Mouse (Mus musculus) kidney, embryonic 14.5 days (tissue): ENCODE data around the gene Sdhaf3. TPM values are rescaled to one million over a fixed set of nuclear protein-coding genes. Genes with fewer than 3 reads are reported as not detected.
A peak's percentile ranks its signal among the peaks of the same experiment; 100 is the strongest.
"Not testable (repeated sequence)": the region's sequence is repeated elsewhere in the genome, so short reads cannot be mapped to it uniquely, and the experiment has no call there.

ENCODE experiments used
- ATAC-seq: fragments of 200-750 bp; cut with Nextera tagmentation; 2 replicates; pipeline ENCODE4 v1.8.0; 2017; ENCODE audit warnings: moderate number of reproducible peaks, mild to moderate bottlenecking, moderate TSS enrichment, moderate library complexity; ENCODE audit not compliant: low FRiP score, low TSS enrichment
- H3K27ac ChIP-seq: fragments of 300-500 bp; sonication (generic); 2 replicates; pipeline ENCODE4 v1.5.1; 2014; ENCODE audit warnings: low read depth, mild to moderate bottlenecking, low read length, moderate library complexity, mixed read lengths
- H3K27me3 ChIP-seq: fragments of 300-500 bp; sonication (generic); 2 replicates; pipeline ENCODE4 v1.6.1; 2014; ENCODE audit warnings: mild to moderate bottlenecking, low read length; ENCODE audit not compliant: control insufficient read depth, insufficient read depth
- H3K36me3 ChIP-seq: fragments of 300-500 bp; sonication (generic); 2 replicates; pipeline ENCODE4 v1.6.1; 2014; ENCODE audit warnings: low read length, mixed read lengths; ENCODE audit not compliant: control insufficient read depth, insufficient read depth
- H3K4me1 ChIP-seq: fragments of 300-500 bp; sonication (generic); 2 replicates; pipeline ENCODE4 v1.6.1; 2014; ENCODE audit warnings: low read length, mixed read lengths; ENCODE audit not compliant: control insufficient read depth, insufficient read depth
- H3K4me2 ChIP-seq: fragments of 300-500 bp; sonication (generic); replicated peaks from 2 replicates; pipeline ENCODE4 v1.6.1; 2014; ENCODE audit warnings: low read depth, mild to moderate bottlenecking, low read length
- H3K4me3 ChIP-seq: fragments of 300-500 bp; sonication (generic); 2 replicates; pipeline ENCODE4 v1.5.1; 2014; ENCODE audit warnings: mild to moderate bottlenecking, low read length
- H3K9ac ChIP-seq: fragments of 300-500 bp; sonication (generic); 2 replicates; pipeline ENCODE4 v1.6.1; 2014; ENCODE audit warnings: low read depth, mild to moderate bottlenecking, low read length, moderate library complexity
- H3K9me3 ChIP-seq: fragments of 300-500 bp; sonication (generic); 2 replicates; pipeline ENCODE4 v1.6.1; 2016; ENCODE audit warnings: low read length; ENCODE audit not compliant: control insufficient read depth
- WGBS: fragments of 180-500 bp; shearing (Covaris S2); extraction: QIAGEN DNeasy Blood & Tissue Kit; methylation state at CpG from one replicate; pipeline ENCODE4 v1.1.7; 2014; 5-methylcytosine and 5-hydroxymethylcytosine counted together
- polyA plus RNA-seq: library from polyadenylated mRNA; unstranded; fragments of >200 nt; fragmentation: Nextera tagmentation; extraction: Ambion mirVana; gene quantifications from 2 replicates; pipeline ENCODE4 v1.2.1, GENCODE M21; 2014

Gene Sdhaf3
- polyA plus RNA-seq, 1 experiment from 2014 or later = 7.3 TPM

DNA sequence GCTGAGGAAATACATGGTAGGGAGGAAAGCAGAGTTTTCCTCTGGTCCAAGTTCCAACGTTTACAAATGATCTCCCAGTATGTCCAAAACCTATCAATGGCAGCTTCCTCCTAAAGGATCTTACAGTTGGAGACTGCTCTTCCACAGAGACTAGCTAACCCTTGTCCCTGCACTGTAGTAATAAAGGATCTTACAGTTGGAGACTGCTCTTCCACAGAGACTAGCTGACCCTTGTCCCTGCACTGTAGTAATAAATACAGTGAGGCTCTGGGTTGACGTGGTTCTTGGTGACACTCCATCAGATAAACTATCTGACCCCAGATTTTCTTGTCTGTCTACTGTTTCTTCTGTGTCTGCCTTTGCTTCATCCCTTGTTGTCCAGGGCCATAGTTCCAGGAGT lies 15.0 kb upstream of the Sdhaf3 start:
- H3K4me1 ChIP-seq = no peaks in the 10 kb centered on the region
- no peaks in the 10 kb centered on the region for H3K9me3 ChIP-seq
- H3K27ac ChIP-seq = no peak overlapping the region
- 47% methylated on average over 2 of the region's 2 CpGs for WGBS
- no peak overlapping the region for H3K4me2 ChIP-seq
- H3K36me3 ChIP-seq = no peaks in the 10 kb centered on the region
- no peak overlapping the region for H3K4me3 ChIP-seq
- ATAC-seq = no peak
- no peak overlapping the region for H3K9ac ChIP-seq
- H3K27me3 ChIP-seq = no peaks in the 10 kb centered on the region

DNA sequence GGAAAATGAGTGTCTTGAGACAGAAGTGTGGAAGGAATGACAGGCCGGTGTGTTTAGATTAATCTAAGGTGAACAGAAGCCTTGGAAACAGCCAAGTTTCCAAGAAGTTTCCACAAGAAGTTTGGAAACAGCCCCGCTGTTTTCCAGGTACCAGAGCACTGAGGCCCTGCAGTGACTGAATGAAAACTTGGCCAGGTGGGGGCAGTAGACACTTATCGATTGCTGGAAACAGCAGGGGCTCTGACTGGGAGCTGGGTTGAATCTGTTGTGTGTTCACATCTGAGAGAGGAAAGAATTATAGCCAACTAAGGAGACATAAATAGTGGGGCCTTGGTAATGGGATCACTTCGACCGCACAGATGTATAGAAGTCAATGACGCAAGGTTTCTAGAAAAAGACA lies 13.0 kb upstream of the Sdhaf3 start:
- no peaks in the 10 kb centered on the region for H3K36me3 ChIP-seq
- no peak overlapping the region for H3K4me2 ChIP-seq
- WGBS = 44% methylated on average over 6 of the region's 6 CpGs
- no peak overlapping the region for H3K27ac ChIP-seq
- no peaks in the 10 kb centered on the region for H3K9me3 ChIP-seq
- ATAC-seq = no peak
- no peaks in the 10 kb centered on the region for H3K27me3 ChIP-seq
- no peaks in the 10 kb centered on the region for H3K4me1 ChIP-seq
- H3K4me3 ChIP-seq = no peak overlapping the region
- H3K9ac ChIP-seq = no peak overlapping the region

DNA sequence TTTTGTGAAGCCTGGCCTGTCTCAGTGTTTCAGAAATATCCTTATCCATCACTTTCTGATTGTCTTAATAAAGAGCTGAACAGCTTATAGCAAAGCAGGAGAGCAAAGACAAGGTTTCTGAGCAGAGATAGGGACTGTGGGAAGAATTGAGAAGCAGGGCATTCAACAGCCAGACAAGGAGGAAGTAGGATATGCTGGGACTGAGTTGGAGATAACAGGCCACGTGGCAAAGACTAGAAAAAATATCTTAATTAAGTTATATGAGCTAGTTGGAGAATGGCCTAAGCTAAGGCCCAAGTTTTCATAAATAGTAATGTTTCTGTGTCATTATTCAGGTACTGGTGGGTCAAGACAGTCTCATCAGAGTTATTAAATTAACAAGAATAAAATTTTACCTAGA lies 8.2 kb upstream of the Sdhaf3 start:
- H3K4me1 ChIP-seq = no peaks in the 10 kb centered on the region
- no peaks in the 10 kb centered on the region for H3K9me3 ChIP-seq
- H3K4me3 ChIP-seq = no peak overlapping the region
- H3K9ac ChIP-seq = no peak overlapping the region
- H3K27me3 ChIP-seq = no peaks in the 10 kb centered on the region
- no peaks in the 10 kb centered on the region for H3K36me3 ChIP-seq
- WGBS = 32% methylated on average over 1 of the region's 1 CpGs
- H3K4me2 ChIP-seq = no peak overlapping the region
- H3K27ac ChIP-seq = no peak overlapping the region
- ATAC-seq = no peak

GRCm38 (mm10) chr6:6955395-6955763 lies 425 bp upstream of the Sdhaf3 start:
- Histone ChIP-seq H3K4me1 (no peaks in the 10 kb centered on the region), H3K27me3 (no peaks in the 10 kb centered on the region)
- 43% methylated on average over 6 of the region's 6 CpGs for WGBS

GRCm38 (mm10) chr6:6959234-6959633 lies 3.4 kb downstream of the Sdhaf3 start:
- not testable (repeated sequence) for H3K36me3 ChIP-seq, H3K9me3 ChIP-seq, ATAC-seq, H3K27ac ChIP-seq, H3K27me3 ChIP-seq, H3K4me3 ChIP-seq, H3K9ac ChIP-seq, H3K4me1 ChIP-seq, H3K4me2 ChIP-seq
- WGBS = 93% methylated on average over 2 of the region's 4 CpGs

More at GRCm38 (mm10) chr6:6955395-6955763, 425 bp upstream of the Sdhaf3 start:
- Histone ChIP-seq H3K9me3 (no peaks in the 10 kb centered on the region), H3K27ac (no peak overlapping the region; the same call in 1 of the 2 replicates), H3K4me2 (peak overlapping the region; percentile 75), H3K9ac (no peak overlapping the region), H3K36me3 (no peaks in the 10 kb centered on the region), H3K4me3 (peak overlapping the region; percentile 63)
- ATAC-seq = peak; percentile 25; the same call in 1 of the 2 replicates

GRCm38 (mm10) chr6:6997226-6997946 lies 41.6 kb downstream of the Sdhaf3 start:
- Histone ChIP-seq H3K9me3 (no peaks in the 10 kb centered on the region), H3K36me3 (no peaks in the 10 kb centered on the region), H3K4me1 (no peaks in the 10 kb centered on the region), H3K27ac (no peak overlapping the region), H3K9ac (no peak overlapping the region), H3K4me3 (no peak overlapping the region), H3K27me3 (no peaks in the 10 kb centered on the region), H3K4me2 (no peak overlapping the region)
- no peak for ATAC-seq
- 60% methylated on average over 4 of the region's 4 CpGs for WGBS

- WGBS = 81% methylated on average over 1 of the region's 1 CpGs
- no peak for ATAC-seq
These were observed 42.2 kb downstream of the Sdhaf3 start for GRCm38 (mm10) chr6:6997956-6998355.

GRCm38 (mm10) chr6:6999015-6999414 lies 43.2 kb downstream of the Sdhaf3 start:
- H3K4me1 ChIP-seq = no peaks in the 10 kb centered on the region
- WGBS = 84% methylated on average over 3 of the region's 3 CpGs

More at GRCm38 (mm10) chr6:6997956-6998355, 42.2 kb downstream of the Sdhaf3 start:
- Histone ChIP-seq H3K4me3 (no peak overlapping the region), H3K9ac (no peak overlapping the region), H3K27ac (no peak overlapping the region), H3K4me1 (no peaks in the 10 kb centered on the region), H3K27me3 (no peaks in the 10 kb centered on the region), H3K4me2 (no peak overlapping the region), H3K9me3 (no peaks in the 10 kb centered on the region), H3K36me3 (no peaks in the 10 kb centered on the region)

DNA sequence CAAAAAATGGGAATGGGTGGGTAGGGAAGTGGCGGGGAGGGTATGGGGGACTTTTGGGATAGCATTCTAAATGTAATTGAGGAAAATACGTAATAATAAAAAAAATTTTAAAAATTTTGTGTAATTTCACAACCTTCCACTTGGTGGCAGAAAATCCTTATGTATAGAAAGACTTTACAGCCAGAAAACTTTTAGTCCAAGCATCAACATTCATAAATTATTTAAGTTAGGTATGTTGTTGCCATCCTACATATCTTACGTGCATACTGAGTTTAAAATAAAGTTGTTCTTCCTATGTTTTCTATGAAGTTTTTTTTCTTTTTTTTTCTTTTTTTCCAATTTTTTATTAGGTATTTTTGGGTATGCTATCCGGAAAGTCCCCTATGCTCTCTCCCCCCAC lies 47.3 kb downstream of the Sdhaf3 start:
- no peak overlapping the region for H3K4me2 ChIP-seq
- no peaks in the 10 kb centered on the region for H3K27me3 ChIP-seq
- no peaks in the 10 kb centered on the region for H3K36me3 ChIP-seq
- H3K27ac ChIP-seq = no peak overlapping the region
- no peak overlapping the region for H3K4me3 ChIP-seq
- no peaks in the 10 kb centered on the region for H3K4me1 ChIP-seq
- no peaks in the 10 kb centered on the region for H3K9me3 ChIP-seq
- no peak overlapping the region for H3K9ac ChIP-seq
- WGBS = 62% methylated on average over 3 of the region's 4 CpGs
- ATAC-seq = no peak

More at GRCm38 (mm10) chr6:6999015-6999414, 43.2 kb downstream of the Sdhaf3 start:
- Histone ChIP-seq H3K9me3 (no peaks in the 10 kb centered on the region), H3K9ac (no peak overlapping the region), H3K36me3 (no peaks in the 10 kb centered on the region), H3K27me3 (no peaks in the 10 kb centered on the region), H3K4me3 (no peak overlapping the region), H3K27ac (no peak overlapping the region), H3K4me2 (no peak overlapping the region)
- no peak for ATAC-seq
